Mouse (Mus musculus) thymus, adult 2 months (tissue): ENCODE measurements around the gene Tgif2.

Experiments used
- CTCF ChIP-seq: fragments of 200-500 bp; IDR thresholded peaks from 2 replicates; pipeline ENCODE4 v1.5.1; 2012; ENCODE audit warnings: mild to moderate bottlenecking, control low read depth, low read length, moderate library complexity, borderline replicate concordance; ENCODE audit not compliant: control insufficient read depth, poor library complexity, insufficient read depth; ENCODE audit errors: extremely low read depth
- POLR2A ChIP-seq: fragments of 200-500 bp; IDR thresholded peaks from 2 replicates; pipeline ENCODE4 v1.6.1; 2012; ENCODE audit warnings: mild to moderate bottlenecking, low read length, control low read depth, moderate library complexity; ENCODE audit not compliant: control insufficient read depth, poor library complexity, insufficient read depth; ENCODE audit errors: extremely low read depth

- TF ChIP-seq CTCF (no peak), POLR2A (no peak)
Measured at GRCm38 (mm10) chr2:156858671-156859070, 18.9 kb downstream of the Tgif2 start.
